Mouse (Mus musculus) liver, adult 2 months (tissue): Measurements from ENCODE around the gene Hic1.

Experiments used
- CTCF ChIP-seq: fragments of 200-500 bp; IDR thresholded peaks from 2 replicates; pipeline ENCODE4 v1.5.1; 2011; ENCODE audit warnings: low read depth, low read length, control low read depth
- POLR2A ChIP-seq: fragments of 200-500 bp; IDR thresholded peaks from 2 replicates; pipeline ENCODE4 v1.6.1; 2011; ENCODE audit warnings: low read length, control low read depth; ENCODE audit not compliant: insufficient read depth; ENCODE audit errors: extremely low read depth

GRCm38 (mm10) chr11:75162591-75163080, 6.7 kb downstream of the Hic1 start:
- TF ChIP-seq POLR2A (no peak), CTCF (no peak)
